Mouse (Mus musculus) layer of hippocampus, adult 2 months (tissue): ENCODE measurements around the gene Best2. TPM values are rescaled to one million over a fixed set of nuclear protein-coding genes. Genes with fewer than 3 reads are reported as not detected.
A peak's percentile ranks its signal among the peaks of the same experiment; 100 is the strongest.

Experiments used
- DNase-seq, 2 experiments: peaks; one replicate each; pipeline ENCODE4 v3.0.0; 2022; ENCODE audit warnings: low spot score in 2 of 2
- H3K27ac ChIP-seq: fragments of 200-600 bp; 2 replicates; pipeline ENCODE4 v1.8.1; 2022
- H3K4me3 ChIP-seq: fragments of 200-600 bp; 2 replicates; pipeline ENCODE4 v1.8.1; 2022; ENCODE audit warnings: mild to moderate bottlenecking
- CTCF ChIP-seq: fragments of 200-600 bp; conservative IDR thresholded peaks from 2 replicates; pipeline ENCODE4 v1.8.1; 2022; ENCODE audit warnings: antibody characterized with exemption, mild to moderate bottlenecking, moderate library complexity
- total RNA-seq, 2 experiments: library from RNA; stranded (reverse); gene quantifications; 2 replicates each; pipeline ENCODE4 v1.2.3; 2021

Best2 gene
- total RNA-seq, 2 experiments from 2014 or later, result not detected

DNA sequence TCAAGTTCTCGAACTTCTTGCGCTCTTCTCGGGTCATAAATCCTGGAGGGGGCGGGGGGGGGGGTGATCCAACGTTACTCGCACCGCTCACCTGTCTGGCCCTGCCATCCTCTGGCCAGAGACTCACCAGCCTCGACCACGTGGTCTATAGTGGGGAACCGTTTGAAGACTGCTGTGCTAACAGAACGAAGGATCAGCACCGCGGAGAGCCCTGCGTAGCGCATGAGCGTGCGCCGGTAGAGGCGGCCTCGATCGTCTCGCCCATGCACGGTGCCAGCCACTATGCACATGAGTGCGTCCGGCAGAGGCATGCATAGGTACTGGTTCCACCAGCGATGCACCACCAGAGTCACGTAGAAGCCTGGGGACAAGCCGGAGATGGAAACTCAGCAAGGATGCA, 3.1 kb downstream of the Best2 start:
- no peak for TF ChIP-seq CTCF
- Histone ChIP-seq H3K4me3 (no peak overlapping the region), H3K27ac (no peak overlapping the region)
- no peak for DNase-seq

DNA sequence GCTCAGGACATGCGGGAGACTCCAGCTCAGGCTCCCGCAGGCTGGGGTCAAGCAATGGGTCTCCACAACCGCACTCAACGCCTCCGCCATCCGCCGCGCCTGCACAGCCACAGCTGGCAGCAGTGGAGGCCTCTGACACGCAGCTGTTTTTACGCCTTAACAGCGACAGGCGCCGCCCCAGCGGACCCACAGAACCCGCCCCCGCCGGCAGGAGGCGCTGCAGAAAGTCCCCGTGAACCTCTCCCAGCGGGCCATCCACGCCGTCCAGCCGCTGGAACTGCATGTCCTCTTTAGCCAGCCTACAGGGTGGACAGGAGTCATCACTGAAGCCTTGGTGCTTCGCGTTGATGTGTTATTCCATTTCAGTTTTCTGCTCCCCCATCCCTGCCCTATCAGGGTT, 6.6 kb downstream of the Best2 start:
- no peak overlapping the region for H3K27ac ChIP-seq
- peak; percentile 62 for TF ChIP-seq CTCF
- H3K4me3 ChIP-seq, result no peak overlapping the region
- DNase-seq, result no peak

DNA sequence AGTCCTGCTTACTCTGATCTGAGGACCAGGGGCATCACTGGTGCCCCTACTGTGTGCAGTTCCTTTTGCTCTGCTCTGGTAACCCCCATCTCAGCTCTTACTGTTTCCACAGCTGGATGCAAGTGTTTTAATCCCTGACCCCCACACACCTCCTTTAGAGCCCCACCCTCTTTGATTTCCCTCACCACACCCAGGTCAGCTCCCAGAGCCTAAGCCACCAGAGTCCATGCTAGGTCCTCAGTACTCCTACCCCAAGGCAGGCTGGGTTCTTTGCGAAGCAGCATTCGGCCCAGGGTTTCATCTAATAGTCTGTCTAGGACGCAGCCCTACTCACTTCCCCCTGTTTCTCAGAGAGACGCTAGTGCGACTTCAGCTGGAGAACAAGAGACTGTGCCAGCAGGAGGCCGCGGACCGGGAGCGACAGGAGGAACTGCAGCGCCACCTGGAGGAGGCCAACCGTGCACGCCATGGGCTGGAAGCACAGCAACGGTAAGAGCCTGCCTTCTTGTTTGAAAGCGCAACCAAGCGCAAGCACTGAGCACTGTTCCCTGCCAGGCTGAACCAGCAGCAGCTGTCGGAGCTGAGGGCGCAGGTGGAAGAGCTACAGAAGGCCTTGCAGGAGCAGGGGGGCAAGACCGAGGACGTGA, 16.6 kb downstream of the Best2 start:
- peak; percentile 91 to 96 for DNase-seq
- H3K4me3 ChIP-seq, result no peak overlapping the region; the same call in 1 of the 2 replicates
- H3K27ac ChIP-seq, result no peak overlapping the region; the same call in 1 of the 2 replicates
- TF ChIP-seq CTCF, result peak; percentile 98

DNA sequence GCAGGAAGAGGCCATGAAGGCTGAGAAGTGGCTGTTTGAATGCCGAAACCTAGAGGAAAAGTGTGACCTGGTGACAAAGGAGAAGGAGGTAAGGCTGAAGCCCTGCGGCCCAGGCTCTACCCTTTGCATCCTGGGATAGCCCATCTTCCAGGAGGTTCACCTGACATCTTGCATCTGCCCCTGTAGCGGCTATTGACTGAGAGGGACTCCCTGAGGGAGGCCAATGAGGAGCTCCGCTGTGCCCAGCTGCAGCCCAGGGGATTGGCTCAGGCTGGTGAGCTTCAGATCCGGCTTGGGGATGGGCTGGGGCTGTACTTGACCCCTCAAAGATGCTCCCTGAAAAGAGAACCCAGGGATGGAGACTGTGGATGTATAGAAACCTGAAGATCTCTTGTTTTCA, 17.4 kb downstream of the Best2 start:
- TF ChIP-seq CTCF, result no peak
- Histone ChIP-seq H3K27ac (no peak overlapping the region), H3K4me3 (no peak overlapping the region)
- DNase-seq, result no peak

DNA sequence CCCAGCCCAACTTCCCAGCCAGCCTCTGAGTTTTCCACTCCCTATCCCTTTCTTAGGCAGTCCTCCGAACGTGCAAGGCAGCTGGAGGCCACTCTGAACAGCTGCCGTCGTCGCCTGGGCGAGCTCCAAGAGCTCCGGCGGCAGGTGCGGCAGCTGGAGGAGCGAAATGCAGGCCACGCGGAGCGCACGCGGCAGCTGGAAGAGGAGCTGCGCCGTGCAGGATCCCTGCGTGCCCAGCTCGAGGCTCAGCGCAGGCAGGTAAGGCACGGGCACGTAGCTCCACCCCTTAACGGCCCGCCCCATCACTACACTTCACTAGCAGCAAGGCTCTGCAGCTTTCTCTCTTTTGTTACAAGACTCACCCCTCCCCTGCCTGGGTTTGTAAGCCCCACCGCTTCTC, 18.7 kb downstream of the Best2 start:
- DNase-seq, result no peak
- Histone ChIP-seq H3K4me3 (no peak overlapping the region), H3K27ac (no peak overlapping the region)
- no peak for TF ChIP-seq CTCF

DNA sequence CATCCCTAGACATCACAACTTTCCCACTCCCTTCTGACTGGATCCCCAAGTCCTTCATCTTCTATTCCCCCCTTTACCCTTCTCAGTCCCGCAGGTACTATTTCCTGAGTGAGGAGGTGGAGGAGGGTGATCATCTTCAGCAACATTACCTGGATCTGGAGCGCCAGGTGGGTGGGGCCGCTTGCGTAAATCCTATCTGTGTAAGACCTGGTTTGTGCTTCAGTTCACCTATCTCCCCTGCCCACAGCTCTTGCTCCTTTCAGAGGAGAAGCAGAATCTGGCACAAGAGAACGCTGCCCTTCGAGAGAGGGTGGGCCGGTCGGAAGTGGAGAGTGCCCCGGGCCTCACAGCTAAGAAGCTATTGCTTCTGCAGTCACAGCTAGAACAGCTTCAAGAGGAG, 20.0 kb downstream of the Best2 start:
- no peak for TF ChIP-seq CTCF
- DNase-seq, result no peak
- Histone ChIP-seq H3K4me3 (no peak overlapping the region), H3K27ac (no peak overlapping the region)

DNA sequence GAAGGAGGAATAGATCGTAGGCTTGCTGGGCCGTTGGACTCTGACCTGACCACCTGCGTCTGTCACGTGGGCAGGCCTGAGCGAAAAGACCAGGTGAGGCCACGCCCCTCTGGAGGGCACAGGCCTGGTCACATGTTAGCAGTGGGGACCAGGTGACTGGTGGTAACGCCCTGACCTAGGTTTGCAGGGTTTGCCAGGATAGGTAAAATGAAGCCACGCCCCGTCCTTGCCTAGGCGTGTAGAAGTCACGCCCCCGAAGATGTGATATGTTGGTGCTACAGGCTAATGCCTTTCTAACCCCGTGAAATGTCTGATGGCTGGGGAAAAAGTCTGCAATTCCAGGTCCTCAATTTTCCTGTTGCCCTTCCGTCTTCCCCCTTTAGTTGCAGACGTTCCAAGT, 23.5 kb downstream of the Best2 start:
- H3K4me3 ChIP-seq, result peak overlapping the region; percentile 68
- peak overlapping the region; percentile 86 for H3K27ac ChIP-seq
- no peak for TF ChIP-seq CTCF
- no peak for DNase-seq

DNA sequence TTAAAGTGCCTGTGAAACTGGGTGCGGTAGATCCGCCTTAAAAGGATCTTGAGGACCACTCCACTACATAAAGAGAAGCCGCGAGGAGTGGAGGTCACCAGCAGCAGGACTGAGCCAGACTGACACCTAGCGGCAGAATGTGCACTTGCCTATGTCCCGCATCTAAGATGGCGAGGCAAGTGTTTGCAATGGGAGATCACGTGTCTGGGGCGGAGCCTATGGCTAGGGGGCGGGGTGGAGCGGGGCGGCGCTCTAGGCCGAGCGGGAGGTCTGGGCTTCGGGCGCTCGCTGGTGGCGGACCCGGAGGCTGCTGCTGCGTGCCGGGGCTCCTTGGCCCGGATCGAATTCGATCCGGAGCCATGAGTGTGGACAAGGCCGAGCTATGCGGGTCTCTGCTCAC, 24.0 kb downstream of the Best2 start, which contains the start of gene Hook2:
TSS of gene Hook2 (plus strand) at position 255 of the 400 bp plus-strand sequence.
- TF ChIP-seq CTCF, result peak; percentile 66
- peak within 1 kb of the TSS; percentile 86 for H3K27ac ChIP-seq
- H3K4me3 ChIP-seq, result peak within 1 kb of the TSS; percentile 68
- DNase-seq, result peak; percentile 96

DNA sequence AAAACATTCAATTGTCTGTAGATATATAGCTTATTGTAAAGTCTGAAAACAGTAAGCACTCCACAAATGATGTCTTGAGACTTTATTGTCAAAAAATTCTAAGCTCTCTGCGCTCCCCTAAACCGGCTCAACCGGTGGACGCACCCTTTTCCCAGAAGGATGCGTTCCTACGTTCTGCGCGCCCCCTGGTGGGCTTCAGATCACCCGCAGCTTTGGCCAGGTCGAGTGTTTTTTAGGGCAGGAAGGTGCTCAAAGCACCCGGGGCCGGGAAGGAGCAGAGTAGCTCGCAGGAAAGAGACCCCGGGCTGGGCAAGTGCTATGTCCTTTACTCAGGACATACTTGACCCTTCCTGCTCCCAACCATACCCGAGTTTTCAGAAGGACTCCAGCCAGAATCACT, 24.5 kb downstream of the Best2 start:
- peak; percentile 70 for TF ChIP-seq CTCF
- peak; percentile 83 to 85 for DNase-seq
- peak overlapping the region; percentile 86 for H3K27ac ChIP-seq
- peak overlapping the region; percentile 68 for H3K4me3 ChIP-seq

DNA sequence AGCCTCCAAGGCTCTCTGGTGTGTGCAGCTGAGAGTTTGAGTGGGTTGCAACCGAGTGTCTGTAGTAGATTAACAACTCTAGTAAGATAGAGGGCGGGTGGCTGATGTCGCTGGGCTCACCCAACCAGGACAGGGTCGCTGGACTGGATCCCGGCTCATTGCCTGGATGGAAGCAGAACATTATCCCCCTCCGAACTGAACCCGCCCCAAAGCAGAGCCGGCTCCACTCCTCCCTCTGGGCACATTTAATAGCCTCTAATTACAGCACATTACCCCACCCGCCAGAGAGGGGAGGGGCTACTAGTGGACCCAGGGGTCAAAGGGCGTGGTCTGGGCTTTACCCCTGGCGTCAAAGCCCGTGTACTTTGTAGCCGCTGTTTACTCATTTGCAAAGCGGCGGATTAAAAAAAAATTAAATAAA, 25.0 kb downstream of the Best2 start:
- H3K4me3 ChIP-seq, result peak overlapping the region; percentile 68; the same call in 1 of the 2 replicates

DNA sequence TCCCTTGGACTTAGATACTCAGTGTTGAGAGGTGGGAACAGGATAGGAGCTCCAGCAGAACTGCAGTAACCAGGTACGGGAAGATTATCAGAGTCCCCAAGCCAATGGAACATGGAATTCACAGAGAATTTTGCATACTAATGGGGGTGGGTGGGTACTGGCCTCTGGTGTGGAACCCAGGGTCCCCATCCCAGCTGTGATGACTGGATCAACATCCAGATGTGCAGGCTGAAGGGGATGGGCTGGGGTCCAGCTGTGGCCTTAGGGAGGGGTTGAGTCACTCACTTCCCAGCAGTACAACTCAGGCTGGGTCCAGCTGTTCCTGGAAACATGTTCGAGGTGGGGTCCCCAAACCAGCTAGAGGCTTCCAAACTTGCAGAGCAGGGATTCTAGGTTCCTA, 26.4 kb downstream of the Best2 start:
- TF ChIP-seq CTCF, result no peak
- Histone ChIP-seq H3K27ac (no peak overlapping the region), H3K4me3 (no peak overlapping the region)
- no peak for DNase-seq

More for the DNA sequence above, 25.0 kb downstream of the Best2 start:
- DNase-seq, result no peak
- H3K27ac ChIP-seq, result peak overlapping the region; percentile 86
- TF ChIP-seq CTCF, result no peak

DNA sequence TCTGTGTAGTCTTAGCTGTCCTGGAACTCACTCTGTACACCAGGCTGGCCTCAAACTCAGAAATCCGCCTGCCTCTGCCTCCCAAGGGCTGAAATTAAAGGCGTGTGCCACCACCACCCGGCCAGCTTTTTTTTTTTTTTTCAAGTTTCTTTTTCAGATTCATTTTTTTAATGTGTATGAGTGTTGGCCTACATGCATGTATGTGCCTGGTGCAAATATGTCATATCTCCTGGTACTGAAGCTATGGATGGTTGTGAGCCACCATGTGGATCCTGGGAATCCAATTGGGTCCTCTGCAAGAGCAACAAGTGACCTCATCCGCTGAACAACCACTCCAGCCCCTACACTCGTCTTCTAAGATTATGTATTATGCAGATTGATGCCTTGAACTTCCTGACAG, 26.9 kb downstream of the Best2 start:
- DNase-seq, result no peak
- Histone ChIP-seq H3K4me3 (no peak overlapping the region), H3K27ac (no peak overlapping the region)
- no peak for TF ChIP-seq CTCF

DNA sequence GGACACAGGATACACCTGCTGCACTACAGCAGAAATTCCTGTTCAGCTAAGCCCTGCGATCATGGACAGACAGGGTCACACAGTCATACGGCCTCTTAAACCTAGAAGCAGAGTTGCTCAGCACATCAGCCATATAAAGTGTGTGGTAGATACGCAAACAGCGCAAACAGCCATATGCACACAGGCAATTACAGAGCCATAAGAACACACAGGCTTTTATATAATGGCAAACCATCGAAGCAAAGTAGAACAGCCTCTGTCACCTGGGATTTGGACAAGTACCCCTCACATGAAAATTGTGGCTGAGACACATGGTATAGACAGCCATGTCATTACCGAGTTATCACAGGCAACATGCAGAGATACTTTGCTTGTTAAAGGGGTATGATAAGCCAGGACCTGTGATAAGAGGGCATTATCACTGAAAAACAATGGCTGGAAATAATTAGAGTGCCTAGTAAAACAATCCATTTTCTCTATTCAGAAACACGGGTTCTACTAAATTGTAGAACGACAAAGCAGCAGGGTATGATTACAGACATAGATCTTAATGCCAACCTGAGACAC, 27.9 kb downstream of the Best2 start:
- no peak for DNase-seq
- no peak for TF ChIP-seq CTCF
- Histone ChIP-seq H3K27ac (peak overlapping the region; percentile 100), H3K4me3 (peak overlapping the region; percentile 76)
